Mouse (Mus musculus): ENCODE measurements around the gene Fcer2a.
A peak's percentile ranks its signal among the peaks of the same experiment; 100 is the strongest.

The Fcer2a gene

DNA sequence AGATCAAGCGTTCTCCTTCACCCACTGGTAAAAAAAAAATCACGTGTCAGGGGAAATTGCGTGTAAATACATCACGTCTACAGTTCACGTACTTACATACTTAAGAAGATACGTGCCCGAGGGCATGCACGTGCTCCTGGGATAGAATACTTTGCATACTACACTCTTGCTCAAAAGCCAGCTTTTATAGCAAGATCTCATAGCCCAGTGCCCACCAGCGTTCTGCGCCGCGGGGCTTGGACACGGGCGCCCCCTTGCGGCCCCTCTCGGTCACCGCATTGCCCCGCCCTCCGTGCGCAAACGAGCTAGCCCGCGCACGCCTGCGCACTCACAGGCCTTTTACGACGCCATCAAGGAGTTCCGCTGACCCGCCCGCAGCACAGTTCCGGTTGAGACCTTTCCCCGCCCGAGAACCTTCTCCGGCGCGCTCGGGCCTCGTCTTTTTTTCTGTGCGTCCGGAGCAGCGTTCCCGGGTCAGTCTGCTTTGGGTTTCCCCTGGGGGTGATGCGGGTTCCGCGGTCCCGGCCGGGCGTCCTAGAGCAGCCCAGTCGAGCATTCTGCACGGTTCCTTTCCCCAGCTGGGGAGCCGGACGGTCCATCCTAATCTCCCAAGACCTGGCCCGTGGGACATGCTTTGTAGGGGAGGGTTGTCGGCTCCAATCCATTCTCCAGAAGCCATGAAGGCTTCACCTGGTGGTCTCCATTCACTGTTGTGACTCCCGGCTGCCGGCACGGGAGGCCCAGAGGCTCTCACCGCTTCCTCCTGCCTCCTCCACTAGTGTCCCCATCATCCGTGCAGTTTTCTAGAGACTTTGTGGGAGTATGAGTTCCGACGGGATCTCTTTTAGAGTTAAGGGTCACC lies 17.6 kb downstream of the Fcer2a start, which contains the start of gene Trappc5:
Gene Trappc5, plus strand, starts transcription at position 169 of the 862 bp plus-strand sequence.
- peak; percentile 93 for DNase-seq (ENCODE audit: low spot score)

DNA sequence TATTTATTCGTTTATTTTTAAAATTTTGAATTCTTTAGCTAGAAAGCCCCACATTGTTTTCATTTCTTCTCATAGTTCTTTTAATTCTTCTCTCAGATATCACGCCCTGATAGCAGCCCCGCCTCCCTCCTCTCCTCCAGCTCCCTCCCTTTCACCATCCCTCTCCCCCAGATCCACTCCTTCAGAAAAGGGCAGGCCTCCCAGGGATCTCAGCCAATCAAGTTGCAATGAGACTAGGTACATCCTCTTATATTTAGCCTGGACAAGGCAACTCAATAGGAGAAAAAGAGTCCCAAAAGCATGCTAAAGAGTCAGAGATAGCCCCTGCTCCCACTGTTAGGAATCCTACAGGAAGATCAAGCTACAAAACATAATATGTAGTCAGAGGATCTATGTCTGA lies 19.3 kb downstream of the Fcer2a start:
- DNase-seq (ENCODE audit: low spot score), result no peak

DNA sequence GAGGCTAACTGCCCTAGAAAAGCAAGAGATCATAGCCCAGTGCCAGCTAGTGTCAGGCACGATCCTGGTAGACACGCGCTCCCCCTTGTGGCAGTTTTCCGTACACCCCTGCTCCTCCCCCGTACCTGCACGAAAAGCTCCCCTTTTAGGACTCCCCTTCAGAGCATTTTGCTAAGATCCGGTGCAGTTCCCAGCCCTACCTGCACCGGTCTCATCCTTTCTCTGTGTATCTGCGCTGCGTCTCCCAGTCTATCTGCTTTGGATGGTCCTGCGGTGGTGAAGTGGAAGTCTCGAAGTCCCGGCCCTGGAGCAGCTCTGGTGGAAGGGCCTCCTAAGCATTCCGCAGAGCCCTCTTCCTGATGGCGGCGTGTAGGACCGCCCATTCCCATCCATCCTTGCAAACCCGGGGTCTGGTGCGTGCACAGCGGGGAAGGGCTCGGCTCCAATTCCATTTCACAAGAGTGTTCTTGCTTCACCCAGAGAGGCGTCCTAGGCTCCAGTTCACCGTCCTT lies 21.9 kb downstream of the Fcer2a start, which contains the start of gene Fcor:
Gene Fcor, minus strand, starts transcription at position 383 of the 512 bp plus-strand sequence.
- DNase-seq (ENCODE audit: low spot score), result peak; percentile 86

DNA sequence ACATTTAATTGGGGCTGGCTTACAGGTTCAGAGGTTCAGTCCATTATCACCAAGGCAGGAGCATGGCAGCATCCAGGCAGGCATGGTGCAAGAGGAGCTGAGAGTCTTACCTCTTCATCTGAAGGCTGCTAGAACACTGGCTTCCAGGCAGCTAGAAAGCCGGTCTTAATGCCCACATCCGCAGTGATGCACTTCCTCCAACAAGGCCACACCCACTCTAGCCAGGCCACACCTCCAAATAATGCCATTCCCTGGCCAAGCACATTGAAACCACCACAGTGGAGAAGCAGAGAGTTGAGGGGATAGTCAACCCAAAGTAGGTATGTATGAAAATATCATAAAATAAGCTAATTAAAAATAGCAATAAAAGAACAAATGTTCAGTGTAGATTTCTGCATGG lies 23.6 kb downstream of the Fcer2a start:
- no peak for DNase-seq (ENCODE audit: low spot score)

DNA sequence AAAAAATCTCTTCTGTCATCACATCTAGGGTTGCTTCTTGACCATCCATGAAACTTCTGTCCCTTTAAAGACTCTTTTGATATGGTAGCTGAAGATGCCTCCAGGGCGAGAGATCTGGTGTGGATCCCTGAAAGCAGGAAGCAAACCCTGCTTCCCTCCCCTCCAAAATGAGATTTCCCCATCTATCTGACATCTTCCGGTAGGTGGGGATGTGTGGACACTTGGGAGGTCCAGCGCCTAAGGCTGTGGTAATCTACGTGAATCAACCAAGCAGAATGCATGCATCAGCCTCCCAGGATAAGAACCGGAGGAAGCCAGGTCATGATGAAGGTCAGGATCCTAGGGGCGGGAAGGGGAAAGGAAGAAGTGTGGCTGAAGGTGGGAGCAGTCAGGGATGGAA lies 28.5 kb downstream of the Fcer2a start, which contains the start of gene Mcemp1:
Gene Mcemp1, plus strand, starts transcription at position 248 of the 400 bp plus-strand sequence.
- no peak for DNase-seq (ENCODE audit: low spot score)

DNA sequence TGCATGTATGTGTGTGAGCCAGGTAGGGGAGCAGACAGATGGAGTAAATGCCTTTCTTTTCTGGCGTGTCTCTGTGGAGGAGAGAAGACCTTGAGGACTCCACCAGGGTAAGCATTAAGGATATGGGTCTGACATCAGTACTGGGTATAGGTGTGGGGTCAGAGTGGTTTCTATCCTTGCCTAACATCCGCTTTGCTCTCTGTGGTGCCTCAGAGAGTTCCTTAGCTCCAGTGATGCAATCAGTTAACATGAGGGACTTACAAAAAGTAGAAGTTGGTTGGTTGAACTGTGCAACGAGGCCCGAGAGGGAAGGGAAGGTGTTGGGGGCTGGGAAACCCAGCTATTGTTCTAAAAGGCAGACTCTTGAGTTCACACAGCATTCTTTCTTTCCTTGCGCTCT lies 29.6 kb downstream of the Fcer2a start:
- no peak for DNase-seq (ENCODE audit: low spot score)

DNA sequence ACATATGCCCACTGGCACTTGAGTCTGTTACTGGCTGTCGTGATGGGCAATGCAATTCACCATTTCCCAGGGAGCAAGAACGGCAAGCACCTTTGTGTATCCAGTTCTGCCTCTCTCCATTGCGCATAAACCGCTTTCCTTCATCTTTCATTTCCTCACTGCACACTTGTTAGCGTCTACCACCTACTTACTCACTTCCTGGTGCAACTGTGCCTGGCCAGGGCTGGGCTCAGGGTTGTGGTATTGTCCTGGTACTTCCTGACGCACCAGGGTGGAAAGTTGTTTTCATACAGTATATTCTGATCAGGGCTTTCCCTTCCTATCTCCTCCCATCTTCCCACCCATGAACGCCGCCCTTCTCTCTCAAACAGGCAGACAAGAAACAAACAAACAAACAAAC lies 33.1 kb downstream of the Fcer2a start:
- DNase-seq (ENCODE audit: low spot score), result no peak

DNA sequence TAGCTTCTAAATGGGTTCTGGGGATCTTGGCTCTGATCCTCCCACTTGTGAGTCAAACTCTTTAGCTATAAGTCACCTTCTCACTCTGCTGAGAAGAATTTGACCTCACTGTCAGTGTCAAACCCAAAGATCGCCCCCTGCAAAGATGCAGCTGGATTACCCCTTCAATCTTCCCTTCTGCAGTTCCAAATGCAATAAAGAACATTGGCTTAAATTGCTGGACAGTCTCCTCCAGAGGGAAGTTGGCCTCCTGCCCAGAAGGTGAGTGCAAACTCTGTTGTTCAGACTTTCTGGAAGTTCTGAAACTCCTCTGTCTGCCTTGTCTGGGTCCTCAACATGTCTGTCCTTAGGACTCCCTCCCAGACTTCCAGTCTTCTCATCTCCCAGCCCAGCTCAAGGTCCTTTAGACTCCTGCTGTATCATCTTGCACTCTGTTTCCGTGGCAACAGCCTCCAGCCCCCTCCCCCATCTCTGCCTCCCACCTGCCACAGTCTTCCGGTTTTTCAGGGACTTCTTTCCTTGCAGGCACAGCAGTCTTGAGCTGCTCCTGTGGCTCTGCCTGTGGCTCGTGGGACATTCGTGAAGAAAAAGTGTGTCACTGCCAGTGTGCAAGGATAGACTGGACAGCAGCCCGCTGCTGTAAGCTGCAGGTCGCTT lies 37.1 kb downstream of the Fcer2a start:
- no peak for DNase-seq (ENCODE audit: low spot score)

DNA sequence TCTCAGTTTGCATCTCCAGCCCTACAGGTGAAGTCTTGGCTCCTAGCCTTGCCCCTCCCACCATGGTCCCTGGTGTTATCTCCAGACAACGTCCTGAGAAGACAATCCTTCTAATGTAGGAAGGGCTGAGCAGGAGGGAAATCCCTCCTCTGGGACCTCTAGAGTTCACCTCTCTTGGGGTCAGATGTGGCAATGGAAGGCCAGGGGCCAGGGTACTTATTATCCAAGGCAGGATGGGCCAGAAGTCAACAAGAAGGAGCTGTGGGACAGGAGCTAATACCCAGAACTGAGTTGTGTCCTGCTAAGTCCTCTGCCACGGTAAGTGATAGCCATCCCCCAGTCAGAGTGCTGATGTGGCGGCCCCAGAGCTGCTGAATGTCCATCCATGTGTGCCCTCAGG lies 38.4 kb downstream of the Fcer2a start, which contains the start of gene Retn:
Gene Retn, plus strand, starts transcription at position 245 of the 400 bp plus-strand sequence.
- no peak for DNase-seq (ENCODE audit: low spot score)

DNA sequence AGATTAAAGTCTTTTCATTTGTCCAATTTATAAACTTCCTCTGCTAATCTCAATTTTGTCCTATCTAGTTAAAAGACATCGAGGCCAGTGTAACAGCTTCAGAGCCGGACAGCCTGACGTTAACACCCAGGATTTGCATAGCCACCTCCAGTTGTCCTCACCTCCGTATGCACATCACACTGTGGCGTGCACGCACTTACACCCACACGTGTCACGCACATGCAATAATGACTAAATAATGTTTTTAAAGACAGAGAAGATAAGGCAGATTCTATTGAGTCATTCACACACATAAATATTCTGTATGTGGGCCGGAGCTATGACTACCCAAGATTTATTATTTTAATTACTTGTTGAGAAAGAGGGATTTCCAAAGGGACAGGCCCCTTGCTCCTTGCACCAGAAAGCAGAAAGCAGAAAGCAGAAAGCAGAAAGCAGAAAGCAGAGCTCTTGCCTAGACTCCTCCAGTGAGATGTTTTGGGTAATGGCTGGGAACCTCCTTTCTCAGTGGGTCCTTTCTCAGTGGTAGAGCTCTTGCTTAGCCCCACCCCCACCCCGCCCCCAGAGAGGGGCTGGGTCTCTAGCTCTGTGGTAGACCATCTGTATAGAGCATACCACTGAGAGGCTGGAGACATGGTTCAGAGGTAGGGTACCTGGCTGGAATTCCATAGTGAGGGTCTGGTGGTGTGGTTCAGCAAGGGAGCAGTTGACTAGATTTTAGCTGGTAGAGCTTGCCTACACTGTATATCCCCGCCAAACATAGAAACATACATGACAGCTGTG lies 39.1 kb downstream of the Fcer2a start:
- no peak for DNase-seq (ENCODE audit: low spot score)

DNA sequence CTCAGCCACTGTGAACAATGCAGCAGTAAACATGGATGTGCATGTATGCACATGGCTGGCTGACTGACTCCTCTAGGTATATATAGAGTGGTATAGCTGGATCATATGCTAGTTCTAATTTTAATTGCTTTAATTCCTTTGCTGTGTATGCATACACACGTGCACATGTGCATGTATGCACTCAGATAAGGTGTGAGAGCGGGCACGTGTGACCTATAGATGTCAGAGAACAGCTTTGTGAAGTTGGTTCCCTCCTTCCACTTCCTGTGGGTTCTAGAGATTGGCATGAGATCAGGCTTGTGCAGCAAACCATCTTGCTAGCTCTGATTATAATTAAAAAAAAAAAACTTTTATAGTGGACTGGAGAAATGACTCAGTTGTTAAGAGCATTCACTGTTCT lies 41.1 kb downstream of the Fcer2a start:
- DNase-seq (ENCODE audit: low spot score), result no peak

DNA sequence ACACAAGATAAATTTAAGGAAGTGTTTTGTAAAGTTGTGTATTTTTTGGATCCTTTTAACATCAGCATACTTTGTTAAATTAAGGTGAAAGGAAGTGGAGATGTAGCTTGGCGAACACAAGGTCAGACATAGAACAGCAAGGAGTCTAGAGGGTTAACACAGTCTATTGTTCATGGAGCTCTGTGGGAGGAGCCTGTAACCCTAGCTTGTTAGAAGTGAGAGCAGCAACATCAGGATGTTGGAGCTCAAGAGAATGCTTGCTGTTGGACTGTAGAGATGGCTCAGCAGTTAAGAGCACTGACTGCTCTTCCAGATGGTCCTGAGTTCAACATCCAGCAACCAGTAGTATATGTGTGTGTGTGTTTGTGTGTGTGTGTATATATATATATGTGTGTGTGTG lies 45.0 kb downstream of the Fcer2a start:
- no peak for DNase-seq (ENCODE audit: low spot score)

DNA sequence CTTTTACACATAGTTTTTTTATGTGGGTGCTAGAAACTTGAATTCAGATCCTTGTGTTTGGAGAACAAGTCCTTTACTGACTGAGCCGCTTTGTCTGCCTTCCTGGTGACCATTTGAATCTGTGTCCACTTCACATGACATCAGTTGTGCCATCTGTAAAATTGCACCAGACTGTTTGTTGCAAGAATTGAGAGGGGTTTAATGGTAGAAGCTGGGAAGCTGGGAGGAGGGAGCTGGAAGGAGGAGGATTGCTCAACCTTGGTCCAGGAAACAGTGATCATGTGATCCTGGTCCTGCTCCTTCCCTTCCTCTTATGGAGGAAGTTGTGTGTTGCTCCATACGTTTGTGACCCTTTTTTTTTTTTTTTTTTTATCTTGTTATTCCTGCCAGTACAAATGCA lies 45.7 kb downstream of the Fcer2a start:
- no peak for DNase-seq (ENCODE audit: low spot score)

DNA sequence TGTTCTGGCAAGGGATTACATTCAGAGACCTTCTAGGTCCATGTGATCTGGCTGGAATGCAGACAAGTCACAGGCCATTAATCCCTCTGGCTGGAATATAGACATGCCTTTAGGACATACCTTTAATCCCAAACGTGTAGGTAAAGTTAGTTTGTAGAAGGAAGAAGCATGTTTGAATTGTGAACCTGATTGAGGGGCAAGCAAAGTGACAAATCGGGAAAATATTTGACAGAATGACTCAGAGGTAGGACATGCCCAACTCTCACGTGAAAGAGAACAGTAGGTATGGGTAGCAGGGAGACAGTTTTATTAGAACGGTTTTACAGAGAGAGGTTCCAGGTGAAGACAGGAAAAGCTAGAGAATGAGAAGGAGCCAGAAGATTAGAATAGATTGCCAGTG lies 46.4 kb downstream of the Fcer2a start:
- DNase-seq (ENCODE audit: low spot score), result no peak

DNA sequence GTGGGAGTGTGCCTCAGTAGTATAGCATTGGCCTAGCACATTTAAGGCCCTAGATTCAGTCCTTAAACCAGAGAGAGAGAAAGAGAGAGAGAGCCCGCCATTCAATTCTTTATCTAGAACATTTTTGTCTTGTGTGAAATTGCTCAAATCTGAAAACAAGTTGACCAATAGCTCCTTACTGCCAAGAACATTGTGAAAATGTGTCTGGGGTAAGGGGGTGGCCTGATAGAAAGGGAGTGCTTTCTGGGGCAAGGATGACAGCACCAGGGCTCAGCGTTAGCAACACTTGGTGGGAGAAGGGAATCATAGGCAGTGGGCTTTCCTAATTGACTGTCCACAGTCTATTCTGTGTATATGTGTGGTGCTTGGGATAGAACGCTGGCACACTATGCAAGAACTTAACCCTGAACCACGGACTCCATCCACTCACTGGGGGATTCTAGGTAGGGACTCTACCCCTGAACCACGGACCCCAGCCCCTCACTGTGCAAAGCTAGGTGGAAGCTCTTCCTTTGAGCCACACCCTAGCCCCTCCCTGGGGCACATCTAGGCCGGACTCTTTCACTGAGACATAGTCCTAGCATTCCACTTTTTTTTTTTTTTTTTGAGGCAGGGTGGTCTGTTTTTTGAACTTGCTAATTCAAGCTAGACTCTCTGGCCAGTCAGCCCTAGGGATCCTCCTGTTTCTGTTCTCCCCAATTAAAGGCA lies 47.0 kb downstream of the Fcer2a start:
- no peak for DNase-seq (ENCODE audit: low spot score)

DNA sequence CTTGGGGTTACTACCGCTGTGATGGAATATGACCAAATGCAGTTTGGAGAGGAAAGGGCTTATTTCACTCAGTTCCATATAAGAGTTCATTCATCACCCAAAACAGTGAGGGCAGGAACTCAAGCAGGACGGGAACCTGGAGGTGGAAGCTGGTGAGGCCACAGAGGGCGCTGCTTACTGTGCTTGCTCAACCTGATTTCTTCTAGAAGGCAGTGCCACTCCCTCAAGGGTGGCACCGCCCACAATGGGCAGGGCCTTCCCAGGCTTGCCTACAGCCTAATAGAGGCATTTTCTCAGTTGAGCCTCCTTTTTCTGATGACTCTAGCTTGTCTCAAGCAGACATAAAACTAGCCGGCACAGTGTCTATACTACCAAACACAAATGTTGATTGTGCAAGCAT lies 48.2 kb downstream of the Fcer2a start:
- DNase-seq (ENCODE audit: low spot score), result no peak
